Mouse (Mus musculus) lung, postnatal 0 days (tissue): ENCODE measurements at regions not wholly inside any gene's neighbourhood (a gene's known extent, or its start where the extent isn't known, plus 50 kb on each side); places are given as distances from the start of the nearest gene placed in this dataset.

Source experiments
- CTCF ChIP-seq: IDR thresholded peaks from 2 replicates; pipeline ENCODE4 v1.5.1; 2016; ENCODE audit warnings: antibody characterized with exemption, mild to moderate bottlenecking
- EP300 ChIP-seq: IDR thresholded peaks from 2 replicates; pipeline ENCODE4 v1.6.1; 2016; ENCODE audit warnings: antibody characterized with exemption, mild to moderate bottlenecking, control low read depth

GRCm38 (mm10) chr14:110115578-110115977 lies 639.4 kb downstream of the Slitrk6 start:
- TF ChIP-seq CTCF (no peak), EP300 (no peak)
